Mouse (Mus musculus) liver, adult 2 months (tissue): Measurements from ENCODE around the gene Stk11ip. TPM values are rescaled to one million over a fixed set of nuclear protein-coding genes. Genes with fewer than 3 reads are reported as not detected.

Source experiments
- DNase-seq: peaks from one replicate; pipeline ENCODE4 v3.0.0-alpha.2; 2011; ENCODE audit warnings: low read depth, low spot score; ENCODE audit errors: extremely low read depth
- H3K27ac ChIP-seq: fragments of 200-500 bp; replicated peaks from 2 replicates; pipeline ENCODE4 v1.5.1; 2012; ENCODE audit warnings: low read depth, mild to moderate bottlenecking, control low read depth, inconsistent platforms, low read length; ENCODE audit not compliant: insufficient read depth
- H3K27me3 ChIP-seq: fragments of 200-500 bp; 2 replicates; pipeline ENCODE4 v1.6.1; 2012; ENCODE audit warnings: mild to moderate bottlenecking, moderate library complexity, low read length, inconsistent platforms; ENCODE audit not compliant: control insufficient read depth, insufficient read depth
- H3K36me3 ChIP-seq: fragments of 200-500 bp; 2 replicates; pipeline ENCODE4 v1.6.1; 2012; ENCODE audit warnings: low read length, inconsistent platforms; ENCODE audit not compliant: control insufficient read depth, insufficient read depth
- H3K4me1 ChIP-seq: fragments of 200-500 bp; 2 replicates; pipeline ENCODE4 v1.6.1; 2011; ENCODE audit warnings: low read length; ENCODE audit not compliant: control insufficient read depth, insufficient read depth
- H3K4me3 ChIP-seq: fragments of 200-500 bp; 2 replicates; pipeline ENCODE4 v1.5.1; 2011; ENCODE audit warnings: low read depth, mild to moderate bottlenecking, control low read depth, low read length, moderate library complexity; ENCODE audit not compliant: insufficient read depth
- H3K79me2 ChIP-seq: fragments of 200-500 bp; 2 replicates; pipeline ENCODE4 v1.6.1; 2012; ENCODE audit warnings: inconsistent platforms, mild to moderate bottlenecking, low read length, moderate library complexity; ENCODE audit not compliant: control insufficient read depth, insufficient read depth
- H3K9ac ChIP-seq: fragments of 200-500 bp; 2 replicates; pipeline ENCODE4 v1.6.1; 2012; ENCODE audit warnings: low read depth, mild to moderate bottlenecking, control low read depth, inconsistent platforms, low read length
- CTCF ChIP-seq: fragments of 200-500 bp; IDR thresholded peaks from 2 replicates; pipeline ENCODE4 v1.5.1; 2011; ENCODE audit warnings: low read depth, low read length, control low read depth
- POLR2A ChIP-seq: fragments of 200-500 bp; IDR thresholded peaks from 2 replicates; pipeline ENCODE4 v1.6.1; 2011; ENCODE audit warnings: low read length, control low read depth; ENCODE audit not compliant: insufficient read depth; ENCODE audit errors: extremely low read depth
- WGBS: fragments of 180-500 bp; shearing (Covaris S2); methylation state at CpG from one replicate; pipeline ENCODE4 v1.1.7; 2018; 5-methylcytosine and 5-hydroxymethylcytosine counted together
- polyA plus RNA-seq: library from polyadenylated mRNA; depleted of rRNA; stranded (reverse); fragments of >200 nt; gene quantifications from 2 replicates; pipeline ENCODE4 v1.2.3, GENCODE M21; 2012
- total RNA-seq: library from RNA; depleted of rRNA; stranded (reverse); fragments of >200 nt; gene quantifications from 2 replicates; pipeline ENCODE4 v1.2.3, GENCODE M21; 2014

The Stk11ip gene
- total and polyA plus RNA-seq, 2 experiments, result 3.3 to 7.8 TPM

- DNase-seq, result no peak
- TF ChIP-seq POLR2A (no peak), CTCF (no peak)
- no peak overlapping the region for H3K27ac ChIP-seq
- no peaks in the 10 kb centered on the region for H3K79me2 ChIP-seq
- peaks cover 7% of the 10 kb centered on the region; the same call in 1 of the 2 replicates for H3K27me3 ChIP-seq
- H3K9ac ChIP-seq, result no peak overlapping the region
- H3K36me3 ChIP-seq, result no peaks in the 10 kb centered on the region
- H3K4me3 ChIP-seq, result no peak overlapping the region
- 54% methylated on average over 4 of the region's 4 CpGs for WGBS
- H3K4me1 ChIP-seq, result no peaks in the 10 kb centered on the region
Observed at GRCm38 (mm10) chr1:75561221-75561897, 40.0 kb downstream of the Stk11ip start.

GRCm38 (mm10) chr1:75561898-75562238 lies 40.5 kb downstream of the Stk11ip start:
- H3K36me3 ChIP-seq, result no peaks in the 10 kb centered on the region
- no peak overlapping the region for H3K27ac ChIP-seq
- no peaks in the 10 kb centered on the region for H3K4me1 ChIP-seq
- H3K79me2 ChIP-seq, result no peaks in the 10 kb centered on the region
- TF ChIP-seq CTCF (no peak), POLR2A (no peak)
- DNase-seq, result no peak
- H3K9ac ChIP-seq, result no peak overlapping the region
- WGBS, result 63% methylated on average over 1 of the region's 1 CpGs
- H3K27me3 ChIP-seq, result peaks cover 7% of the 10 kb centered on the region; the same call in 1 of the 2 replicates
- no peak overlapping the region for H3K4me3 ChIP-seq

GRCm38 (mm10) chr1:75564102-75564501 lies 42.8 kb downstream of the Stk11ip start:
- H3K79me2 ChIP-seq, result no peaks in the 10 kb centered on the region
- no peaks in the 10 kb centered on the region for H3K36me3 ChIP-seq
- WGBS, result 84% methylated on average over 2 of the region's 2 CpGs
- H3K4me3 ChIP-seq, result no peak overlapping the region
- H3K27ac ChIP-seq, result no peak overlapping the region
- no peak for TF ChIP-seq POLR2A
- no peak for TF ChIP-seq CTCF
- DNase-seq, result no peak
- H3K27me3 ChIP-seq, result peaks cover 11% of the 10 kb centered on the region; the same call in 1 of the 2 replicates
- H3K9ac ChIP-seq, result no peak overlapping the region
- no peaks in the 10 kb centered on the region for H3K4me1 ChIP-seq

- no peak for TF ChIP-seq CTCF
- no peak for TF ChIP-seq POLR2A
- no peaks in the 10 kb centered on the region for H3K79me2 ChIP-seq
- H3K27ac ChIP-seq, result no peak overlapping the region
- WGBS, result 46% methylated on average over 5 of the region's 5 CpGs
- no peak overlapping the region for H3K9ac ChIP-seq
- no peaks in the 10 kb centered on the region for H3K4me1 ChIP-seq
- no peak overlapping the region for H3K4me3 ChIP-seq
- H3K27me3 ChIP-seq, result peaks cover 12% of the 10 kb centered on the region; the same call in 1 of the 2 replicates
- no peak for DNase-seq
- no peaks in the 10 kb centered on the region for H3K36me3 ChIP-seq
Observed at GRCm38 (mm10) chr1:75564916-75565315, 43.6 kb downstream of the Stk11ip start.

GRCm38 (mm10) chr1:75565616-75566015 lies 44.3 kb downstream of the Stk11ip start:
- H3K36me3 ChIP-seq, result no peaks in the 10 kb centered on the region
- TF ChIP-seq POLR2A, result no peak
- TF ChIP-seq CTCF, result no peak
- H3K27me3 ChIP-seq, result peaks cover 14% of the 10 kb centered on the region; the same call in 1 of the 2 replicates
- H3K79me2 ChIP-seq, result no peaks in the 10 kb centered on the region
- WGBS, result 56% methylated on average over 9 of the region's 9 CpGs
- no peak for DNase-seq
- no peak overlapping the region for H3K9ac ChIP-seq
- H3K4me1 ChIP-seq, result no peaks in the 10 kb centered on the region
- no peak overlapping the region for H3K4me3 ChIP-seq
- no peak overlapping the region for H3K27ac ChIP-seq

GRCm38 (mm10) chr1:75570403-75570802 lies 49.1 kb downstream of the Stk11ip start:
- H3K36me3 ChIP-seq, result no peaks in the 10 kb centered on the region
- H3K27ac ChIP-seq, result no peak overlapping the region
- no peak overlapping the region for H3K4me3 ChIP-seq
- peaks cover 10% of the 10 kb centered on the region; the same call in 1 of the 2 replicates for H3K27me3 ChIP-seq
- WGBS, result 66% methylated on average over 6 of the region's 6 CpGs
- H3K9ac ChIP-seq, result no peak overlapping the region
- no peak for TF ChIP-seq CTCF
- TF ChIP-seq POLR2A, result no peak
- no peaks in the 10 kb centered on the region for H3K79me2 ChIP-seq
- no peaks in the 10 kb centered on the region for H3K4me1 ChIP-seq
- DNase-seq, result no peak
